Mouse (Mus musculus): Measurements from ENCODE around the gene Plekhb1.

Gene Plekhb1

DNA sequence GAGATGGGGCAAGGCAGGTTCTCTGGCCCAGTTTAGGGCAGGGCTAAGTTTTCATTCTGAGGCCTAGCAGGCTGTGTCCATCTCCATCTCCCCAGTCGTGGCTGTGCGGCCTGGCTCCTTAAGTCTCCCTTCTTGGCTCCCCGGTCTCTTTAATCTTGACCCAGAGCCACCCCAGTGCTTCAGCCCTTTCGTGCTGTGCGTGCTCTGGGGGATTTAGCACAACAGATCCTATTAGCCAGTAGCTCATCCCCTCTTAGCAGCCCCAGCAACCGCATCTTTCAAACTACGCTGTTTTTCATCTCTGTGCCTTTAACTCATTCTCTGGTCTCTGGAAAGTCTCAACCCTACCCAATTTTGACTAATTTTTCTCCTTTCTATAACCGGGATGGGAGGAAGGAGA is at the start of gene Plekhb1:
Gene Plekhb1 (minus strand): TSS at position 184 of the 400 bp plus-strand sequence.
- no peak for DNase-seq (ENCODE audit: inconsistent ontology term)

DNA sequence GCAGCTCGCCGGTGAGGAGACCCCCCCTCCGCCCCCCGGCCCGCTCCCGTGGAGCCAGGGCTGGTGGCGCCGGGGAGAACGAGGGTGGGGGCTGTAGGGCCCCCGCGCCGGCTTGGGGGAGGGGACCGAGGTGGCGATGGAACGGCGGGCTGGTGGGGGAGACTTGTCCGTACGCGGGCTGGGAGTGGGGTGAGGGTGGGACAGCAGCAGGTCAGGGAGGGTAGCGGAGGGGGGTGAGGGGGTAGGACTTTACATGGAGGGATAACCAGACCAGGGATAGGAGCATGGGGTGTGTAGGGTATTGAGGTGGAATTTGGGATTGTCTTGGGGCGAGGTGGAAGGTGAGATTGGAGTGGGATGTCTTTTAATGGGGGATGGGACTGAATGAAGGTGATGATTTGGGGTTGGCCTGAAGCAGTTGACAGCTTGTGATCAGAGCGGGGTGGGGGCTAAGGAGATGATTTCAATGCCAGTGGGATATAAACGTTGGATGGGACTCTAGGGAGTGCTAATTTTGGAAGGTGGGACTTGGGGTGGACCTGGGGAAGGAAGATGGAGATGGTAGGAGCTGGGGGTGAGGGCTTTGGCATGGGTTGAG is 44.8 kb upstream of the Plekhb1 start:
- DNase-seq (ENCODE audit: inconsistent ontology term) = no peak

- DNase-seq (ENCODE audit: inconsistent ontology term) = peak; percentile 99
These were observed 44.1 kb upstream of the Plekhb1 start, which contains the start of gene Fam168a for GRCm38 (mm10) chr7:100706143-100706841. Fam168a (plus strand) TSS chr7:100706635.

DNA sequence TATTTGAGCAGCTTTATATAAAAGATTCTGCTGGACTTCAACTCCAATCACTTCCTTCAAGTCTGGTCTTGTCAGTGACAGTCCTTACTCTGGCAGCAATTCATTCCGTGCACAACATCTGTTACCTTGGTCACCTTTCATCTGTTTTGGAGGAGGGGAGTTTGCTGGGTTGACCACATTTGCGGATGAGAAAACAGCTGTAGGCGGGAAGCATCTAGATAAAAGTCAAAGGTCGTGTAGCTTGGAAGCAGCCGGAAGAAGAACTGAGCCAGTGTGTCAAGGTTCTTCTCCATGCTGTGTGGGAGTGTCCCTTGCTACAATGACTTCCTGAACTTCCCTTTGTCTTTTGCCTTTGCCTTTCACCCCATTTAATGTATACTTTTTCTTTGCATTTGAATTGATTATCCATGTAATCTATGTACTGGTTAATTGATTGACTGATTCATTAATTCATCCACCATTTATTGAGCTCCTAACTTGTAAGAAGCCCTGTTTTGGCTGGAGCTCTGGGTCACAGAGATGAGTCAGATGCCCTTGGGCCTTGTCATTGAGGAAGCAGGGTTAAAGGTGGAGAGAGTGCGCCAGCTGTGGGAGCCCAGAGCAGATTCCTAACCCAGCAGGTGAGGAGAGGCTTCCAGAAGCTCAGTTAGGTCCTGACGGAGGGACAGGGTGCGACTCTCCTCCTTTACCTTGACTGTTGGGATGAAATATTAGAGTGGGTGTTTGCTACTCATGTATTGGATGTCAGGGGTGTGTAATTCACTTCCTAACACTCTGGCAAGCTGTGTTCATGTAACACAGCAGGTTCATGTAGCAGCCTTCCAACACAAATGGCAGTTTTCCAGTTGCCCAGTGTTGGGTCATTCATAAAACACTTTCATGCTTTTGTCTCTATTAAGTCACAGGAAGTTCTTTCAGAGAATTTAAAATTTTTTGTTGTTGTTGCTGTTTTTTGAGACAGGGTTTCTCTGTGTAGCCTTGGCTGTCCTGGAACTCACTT is 37.9 kb upstream of the Plekhb1 start:
- no peak for DNase-seq (ENCODE audit: inconsistent ontology term)

- no peak for DNase-seq (ENCODE audit: inconsistent ontology term)
These were observed 31.0 kb upstream of the Plekhb1 start for GRCm38 (mm10) chr7:100693199-100693598.

DNA sequence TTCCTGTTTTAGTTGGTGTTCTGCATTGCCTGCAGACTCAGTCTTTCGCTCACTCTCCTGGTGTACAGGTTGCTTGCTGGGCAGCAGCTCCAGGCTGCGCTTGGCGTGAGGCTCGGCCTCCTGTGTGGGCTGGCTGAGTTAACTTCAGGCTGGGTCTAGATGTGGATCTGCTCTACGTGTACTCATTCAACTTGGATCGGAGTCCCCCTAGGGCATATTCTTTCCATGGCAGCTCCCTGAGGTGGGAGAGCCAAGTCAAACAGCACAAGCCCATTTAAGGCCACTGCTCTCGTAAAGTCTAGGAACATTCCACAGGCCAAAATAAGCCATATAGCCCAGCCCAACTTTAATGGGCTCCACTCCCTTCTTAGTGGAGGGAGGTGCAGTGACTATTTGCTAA is 26.3 kb upstream of the Plekhb1 start:
- no peak for DNase-seq (ENCODE audit: inconsistent ontology term)

DNA sequence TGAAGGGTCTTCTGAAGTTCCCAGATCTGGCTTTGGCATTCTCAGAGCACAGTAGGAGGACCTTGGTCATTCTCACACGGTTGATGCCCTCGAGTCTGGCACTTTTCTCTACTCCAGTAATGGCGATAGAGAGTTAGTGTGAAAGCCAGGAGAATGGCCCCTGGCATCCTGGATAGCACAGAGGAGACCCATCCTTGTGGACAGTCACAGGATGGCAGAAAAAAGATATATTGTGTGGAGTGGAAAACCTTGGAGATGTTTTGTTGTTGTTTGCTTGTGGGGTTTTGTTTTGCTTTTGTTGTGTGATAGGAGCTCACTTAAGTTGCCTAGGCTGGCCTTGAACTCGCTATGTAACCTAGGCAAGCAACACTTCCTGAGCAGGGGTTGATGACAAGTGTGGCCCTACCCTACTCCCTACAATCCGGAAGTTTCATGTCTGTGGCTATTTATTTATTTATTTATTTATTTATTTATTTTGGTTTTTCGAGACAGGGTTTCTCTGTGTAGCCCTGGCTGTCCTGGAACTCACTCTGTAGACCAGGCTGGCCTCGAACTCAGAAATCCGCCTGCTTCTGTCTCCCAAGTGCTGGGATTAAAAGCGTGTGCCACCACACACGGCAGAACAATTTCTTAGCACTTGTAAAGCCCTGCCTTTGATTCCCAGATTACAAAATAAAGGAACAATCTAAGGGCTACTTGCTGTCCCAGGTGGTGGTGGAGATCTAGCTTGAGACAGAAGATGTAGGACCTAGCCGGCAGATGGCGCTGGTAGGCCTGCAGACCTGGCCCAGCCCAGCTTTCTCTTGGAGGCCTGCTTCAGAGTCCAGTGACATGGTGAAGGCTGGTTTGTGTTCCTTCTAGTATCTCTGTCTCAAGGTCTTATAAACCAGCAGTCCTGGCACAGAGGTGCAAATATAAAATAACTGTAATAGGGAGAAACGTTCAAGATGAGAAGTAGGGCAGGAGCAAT is 23.1 kb upstream of the Plekhb1 start:
- DNase-seq (ENCODE audit: inconsistent ontology term) = peak; percentile 60

DNA sequence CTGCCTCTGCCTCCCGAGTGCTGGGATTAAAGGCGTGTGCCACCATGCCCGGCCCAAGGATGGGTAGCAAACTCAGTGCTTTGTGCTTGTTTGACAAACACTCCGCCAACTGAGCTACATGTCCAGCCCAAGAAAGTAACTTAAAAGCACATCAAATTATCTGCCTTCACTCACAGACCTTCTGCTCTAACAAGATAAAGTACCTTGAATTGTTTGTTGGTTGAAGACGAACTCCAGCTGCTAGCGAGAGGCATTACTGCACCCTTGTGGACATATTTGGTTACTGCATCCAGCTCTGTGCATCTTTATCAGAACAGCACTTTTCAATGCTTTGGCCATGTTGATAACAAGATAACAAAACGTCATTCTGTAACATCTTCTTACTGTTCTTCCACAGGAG is 22.3 kb upstream of the Plekhb1 start:
- DNase-seq (ENCODE audit: inconsistent ontology term) = peak; percentile 52

- no peak for DNase-seq (ENCODE audit: inconsistent ontology term)
These were observed 21.9 kb upstream of the Plekhb1 start for GRCm38 (mm10) chr7:100684081-100684480.

DNA sequence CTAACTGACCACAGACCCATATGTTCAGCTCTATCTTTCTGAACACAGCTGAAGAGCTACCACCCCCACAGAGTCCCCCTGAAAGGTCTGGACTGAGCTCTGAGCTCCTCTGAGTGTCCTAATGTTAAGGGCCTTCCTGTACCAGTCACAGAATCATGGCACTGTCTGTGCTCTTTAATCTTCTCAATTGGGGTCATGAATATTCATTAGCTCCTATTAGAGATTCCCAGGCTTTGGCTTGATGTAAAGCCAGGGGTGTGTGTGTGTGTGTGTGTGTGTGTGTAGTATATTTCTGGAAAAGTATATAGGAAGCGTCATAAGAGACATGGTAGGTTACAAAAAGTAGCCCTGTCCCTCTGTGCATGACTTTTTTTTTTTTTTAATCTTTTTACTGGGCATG is 21.0 kb upstream of the Plekhb1 start:
- no peak for DNase-seq (ENCODE audit: inconsistent ontology term)

- no peak for DNase-seq (ENCODE audit: inconsistent ontology term)
These were observed 18.9 kb upstream of the Plekhb1 start for GRCm38 (mm10) chr7:100681132-100681531.

DNA sequence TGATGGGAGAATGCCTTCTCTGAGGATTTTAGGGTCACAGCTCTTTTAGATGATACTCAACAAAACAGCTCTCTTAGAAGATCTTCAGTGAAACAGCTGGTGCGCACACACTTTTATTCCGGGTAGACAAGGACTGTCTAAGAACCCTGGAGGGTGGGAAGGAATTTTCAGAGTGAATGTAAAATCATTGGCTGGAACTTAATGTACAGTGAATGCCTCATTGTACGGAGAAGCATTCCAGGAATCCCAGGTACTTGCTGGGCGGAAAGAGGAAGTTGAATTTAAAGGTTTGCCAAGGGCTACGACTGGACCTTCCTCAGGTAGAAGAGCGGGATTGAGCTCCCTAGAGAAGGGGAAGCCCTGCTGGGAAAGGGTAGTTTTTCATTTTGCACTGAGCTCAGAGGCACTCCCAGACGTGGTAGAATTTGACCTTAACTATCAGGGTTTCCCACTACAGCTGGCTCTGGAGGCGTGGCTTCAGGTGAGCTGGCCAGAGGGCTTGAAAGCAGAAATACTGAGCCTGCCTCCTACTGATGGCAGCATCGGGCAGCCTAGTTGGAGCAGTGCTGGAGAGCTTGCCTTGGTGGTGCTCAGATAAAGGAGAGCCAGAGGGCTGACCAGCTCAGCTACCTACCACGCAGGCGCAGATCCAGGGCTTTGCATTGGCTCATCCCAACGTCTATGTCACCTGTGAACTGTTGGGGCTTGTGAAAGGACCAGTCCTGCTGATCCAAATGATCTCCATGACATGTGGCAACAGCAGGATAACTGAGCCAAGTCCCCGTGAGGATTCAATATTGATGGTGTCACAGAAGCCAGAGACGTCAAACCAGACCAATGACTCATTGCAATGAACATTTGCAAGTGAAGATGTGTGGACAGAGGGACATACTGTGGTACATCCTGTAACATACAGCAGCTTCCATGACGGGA is 17.0 kb upstream of the Plekhb1 start:
- DNase-seq (ENCODE audit: inconsistent ontology term) = no peak

DNA sequence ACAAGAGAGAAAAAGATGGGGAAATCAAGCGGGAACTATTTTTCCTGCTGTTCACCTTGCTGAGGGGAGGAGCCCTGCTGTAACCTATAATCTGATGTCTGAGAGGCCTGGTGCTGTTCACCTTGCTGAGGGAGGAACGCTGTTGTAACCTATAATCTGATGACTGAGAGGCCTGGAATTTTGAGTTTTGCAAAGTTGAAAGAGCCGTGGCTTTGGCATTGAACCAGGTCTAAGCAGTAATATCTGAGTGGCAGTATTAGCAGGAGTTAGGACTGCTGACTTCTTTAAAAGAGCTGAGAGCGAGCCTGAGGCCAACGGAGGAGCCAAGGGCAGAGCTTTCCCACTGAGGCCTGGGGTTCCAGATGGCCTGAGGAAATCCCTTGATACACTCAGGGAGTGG is 15.8 kb upstream of the Plekhb1 start:
- DNase-seq (ENCODE audit: inconsistent ontology term) = no peak

GRCm38 (mm10) chr7:100674941-100675340 is 12.7 kb upstream of the Plekhb1 start:
- DNase-seq (ENCODE audit: inconsistent ontology term) = no peak

DNA sequence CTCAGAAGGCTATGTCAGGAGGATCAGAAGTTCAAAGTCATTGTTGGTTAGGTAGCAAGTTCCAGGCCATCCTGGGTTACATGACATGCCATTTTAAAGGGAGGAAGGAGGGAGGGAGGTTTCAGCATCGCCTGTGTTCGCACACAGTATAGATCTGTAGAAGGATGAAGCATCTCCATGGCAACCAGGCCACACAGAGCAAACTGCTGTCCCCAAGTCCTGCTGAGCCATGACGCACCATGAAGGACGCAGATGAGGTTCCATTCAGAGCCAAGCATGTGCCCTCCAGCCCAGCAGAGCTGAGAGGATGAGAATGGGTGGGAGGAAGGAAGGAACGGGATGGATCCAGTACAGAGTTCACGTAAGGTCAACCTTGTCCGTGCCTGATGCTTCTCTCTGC is 11.2 kb upstream of the Plekhb1 start:
- DNase-seq (ENCODE audit: inconsistent ontology term) = no peak

GRCm38 (mm10) chr7:100670646-100671045 is 8.4 kb upstream of the Plekhb1 start:
- no peak for DNase-seq (ENCODE audit: inconsistent ontology term)

DNA sequence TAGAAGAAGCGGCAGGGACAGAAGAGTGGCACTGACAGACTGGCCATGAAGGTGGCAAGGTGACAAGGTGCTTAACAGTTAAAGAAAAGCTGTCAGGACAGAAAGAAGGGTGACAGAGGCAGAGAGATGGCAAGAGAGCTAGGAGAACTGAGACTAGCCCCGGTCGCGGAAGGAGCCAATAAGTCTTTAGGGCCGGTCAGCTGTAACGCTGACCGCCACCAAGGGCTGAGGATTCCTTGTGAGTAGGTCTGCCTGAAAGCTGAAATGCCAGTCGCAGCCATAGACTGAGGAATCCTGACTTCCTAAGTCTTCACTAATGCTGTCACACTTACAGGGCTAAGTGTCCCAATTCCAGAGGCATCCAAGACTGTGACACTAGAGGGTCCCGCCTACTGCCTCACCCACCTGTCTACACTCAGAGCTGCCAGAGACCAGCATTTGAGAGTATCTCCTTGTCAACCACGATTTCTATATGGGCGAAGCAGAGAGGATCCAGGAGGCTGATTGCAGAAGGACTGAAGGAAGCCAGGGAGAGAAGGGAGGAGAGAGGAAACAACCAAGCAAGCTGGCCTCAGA is 1.6 kb upstream of the Plekhb1 start:
- peak; percentile 32 for DNase-seq (ENCODE audit: inconsistent ontology term)

DNA sequence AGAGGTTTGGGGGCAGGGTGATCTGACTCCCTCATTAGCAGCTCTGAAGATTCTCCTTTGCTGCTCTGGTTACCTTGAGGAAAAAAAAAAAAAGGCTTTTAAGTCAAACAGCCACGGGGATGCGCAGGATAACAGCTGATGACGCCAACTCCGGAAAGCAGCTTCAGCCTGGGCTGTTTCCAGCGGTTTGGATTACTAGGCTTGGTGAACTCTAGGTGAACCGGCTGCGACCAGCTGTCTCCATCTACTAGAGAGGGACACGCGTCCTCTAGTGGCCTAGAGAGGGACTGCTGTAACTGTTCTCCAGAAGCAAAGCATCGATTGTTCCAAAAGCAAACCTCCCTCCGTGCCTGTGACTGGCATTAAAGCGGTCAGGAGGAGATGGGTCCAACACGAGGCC is 976 bp upstream of the Plekhb1 start:
- DNase-seq (ENCODE audit: inconsistent ontology term) = peak; percentile 96

- no peak for DNase-seq (ENCODE audit: inconsistent ontology term)
These were observed 950 bp downstream of the Plekhb1 start for GRCm38 (mm10) chr7:100661264-100661663.
